Mouse (Mus musculus): ENCODE measurements around the gene Khdrbs2. TPM values are rescaled to one million over a fixed set of nuclear protein-coding genes. Genes with fewer than 3 reads are reported as not detected.

The Khdrbs2 gene
- polyA plus RNA-seq (2017; shearing (Covaris generic)) = not detected

GRCm38 (mm10) chr1:32172506-32173239, at the start of gene Khdrbs2:
Gene Khdrbs2, plus strand, starts transcription at chr1:32172714.

DNA sequence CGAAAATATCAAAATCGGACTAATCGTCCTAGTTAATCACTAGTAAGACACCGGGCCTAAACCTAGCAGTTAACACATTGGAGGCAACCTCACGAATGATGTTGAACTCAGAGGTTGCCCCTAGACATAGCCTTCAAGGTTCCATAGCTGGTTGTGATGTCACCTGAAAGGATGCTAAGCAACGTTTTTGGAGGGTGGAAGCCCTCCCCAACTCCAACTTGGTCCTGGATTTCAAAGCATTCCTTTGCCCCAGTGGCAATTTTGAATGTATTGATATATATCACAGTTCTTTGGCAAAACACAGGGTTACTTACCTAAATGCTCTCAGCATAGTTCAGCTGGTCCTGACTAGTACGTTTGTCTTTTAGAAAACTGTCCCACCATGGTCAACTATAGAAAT, 374.7 kb downstream of the Khdrbs2 start, which contains the start of gene Gm5415:
Gene Gm5415, minus strand, starts transcription at position 101 of the 400 bp plus-strand sequence.

All from effector memory CD4-positive, alpha-beta T cell, adult 7 months (primary cell).